Mouse (Mus musculus) kidney, embryonic 16.5 days (tissue): ENCODE results near the gene Fam169a. TPM values are rescaled to one million over a fixed set of nuclear protein-coding genes. Genes with fewer than 3 reads are reported as not detected.

Source experiments
- ATAC-seq: fragments of 200-750 bp; cut with Nextera tagmentation; 2 replicates; pipeline ENCODE4 v1.8.0; 2017; ENCODE audit warnings: moderate TSS enrichment; ENCODE audit not compliant: low FRiP score, low TSS enrichment
- H3K27ac ChIP-seq: fragments of 300-500 bp; sonication (generic); 2 replicates; pipeline ENCODE4 v1.5.1; 2014; ENCODE audit warnings: low read length
- H3K27me3 ChIP-seq: fragments of 300-500 bp; sonication (generic); 2 replicates; pipeline ENCODE4 v1.6.1; 2014; ENCODE audit warnings: low read length, control low read depth, mixed read lengths; ENCODE audit not compliant: insufficient read depth
- H3K36me3 ChIP-seq: fragments of 300-500 bp; sonication (generic); 2 replicates; pipeline ENCODE4 v1.6.1; 2014; ENCODE audit warnings: low read length, control low read depth, mixed read lengths; ENCODE audit not compliant: insufficient read depth
- H3K4me1 ChIP-seq: fragments of 300-500 bp; sonication (generic); 2 replicates; pipeline ENCODE4 v1.6.1; 2014; ENCODE audit warnings: low read length, control low read depth, mixed read lengths; ENCODE audit not compliant: insufficient read depth
- H3K4me2 ChIP-seq: fragments of 300-500 bp; sonication (generic); replicated peaks from 2 replicates; pipeline ENCODE4 v1.6.1; 2014; ENCODE audit warnings: low read depth, low read length
- H3K4me3 ChIP-seq: fragments of 300-500 bp; sonication (generic); 2 replicates; pipeline ENCODE4 v1.5.1; 2014; ENCODE audit warnings: mild to moderate bottlenecking, low read length
- H3K9ac ChIP-seq: fragments of 300-500 bp; sonication (generic); replicated peaks from 2 replicates; pipeline ENCODE4 v1.6.1; 2014; ENCODE audit warnings: low read length
- H3K9me3 ChIP-seq: fragments of 300-500 bp; sonication (generic); 2 replicates; pipeline ENCODE4 v1.6.1; 2016; ENCODE audit warnings: low read length, control low read depth
- WGBS: fragments of 180-500 bp; shearing (Covaris S2); extraction: QIAGEN DNeasy Blood & Tissue Kit; methylation state at CpG from one replicate; pipeline ENCODE4 v1.1.7; 2014; 5-methylcytosine and 5-hydroxymethylcytosine counted together
- polyA plus RNA-seq: library from polyadenylated mRNA; unstranded; fragments of >200 nt; fragmentation: Nextera tagmentation; extraction: Ambion mirVana; gene quantifications from 2 replicates; pipeline ENCODE4 v1.2.1, GENCODE M21; 2015

Gene Fam169a
- polyA plus RNA-seq = 2.3 and 2.4 TPM in 2 replicates

DNA sequence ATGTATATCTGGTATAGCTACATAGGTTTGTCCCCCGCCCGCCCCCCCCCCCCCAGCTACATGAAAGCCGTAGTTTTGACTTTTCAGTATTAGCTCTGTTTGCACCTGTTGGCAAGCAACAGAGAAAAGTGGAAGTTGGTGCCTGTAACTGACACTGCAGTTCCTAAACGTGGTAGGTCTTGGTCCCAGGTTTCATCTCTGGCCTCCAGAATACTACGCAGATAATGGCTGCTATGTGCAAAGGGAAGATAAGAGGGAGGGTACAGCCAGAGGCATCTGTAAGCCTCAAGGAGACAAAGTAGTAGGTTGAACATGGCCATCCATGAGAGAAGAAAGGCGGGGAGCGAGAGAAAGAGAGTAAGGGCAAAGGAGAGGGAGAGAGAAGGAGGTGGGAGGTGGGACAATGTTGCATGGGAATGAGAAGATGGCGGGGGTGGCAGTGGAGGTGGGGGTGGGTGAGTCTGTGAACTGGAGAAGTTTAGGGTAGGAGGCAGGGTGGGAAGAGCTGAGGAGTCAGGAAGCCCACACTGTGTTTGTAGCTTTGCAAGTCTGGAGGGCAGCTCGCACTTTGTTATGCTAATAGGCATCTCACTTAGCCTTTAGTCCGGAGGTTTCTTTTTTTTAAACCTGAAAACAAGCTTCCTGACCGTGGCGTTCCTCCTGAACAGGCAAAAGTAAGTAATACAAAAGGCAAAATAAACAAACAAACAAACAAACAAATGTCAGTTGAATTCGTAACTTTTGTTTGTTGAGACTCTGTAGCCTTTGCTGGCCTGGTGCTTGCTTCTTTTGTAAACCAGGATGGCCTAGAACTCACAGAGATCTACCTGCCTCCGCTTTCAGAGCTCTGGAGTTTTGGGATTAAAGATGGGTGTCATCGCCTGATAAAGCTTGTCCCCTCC is at the start of gene Fam169a:
Gene Fam169a, plus strand, starts transcription at position 638 of the 902 bp plus-strand sequence.
- H3K9ac ChIP-seq = no peak within 1 kb of the TSS
- no peak within 1 kb of the TSS for H3K27ac ChIP-seq
- no peak within 1 kb of the TSS for H3K4me3 ChIP-seq
- 0 out of 2 replicates have a peak, but pooled peaks cover 7% of the 10 kb centered on the region for H3K4me1 ChIP-seq
- H3K4me2 ChIP-seq = no peak within 1 kb of the TSS
- H3K36me3 ChIP-seq = no peaks in the 10 kb centered on the region
- 0 out of 2 replicates have a peak, but pooled peaks cover 3% of the 10 kb centered on the region for H3K9me3 ChIP-seq
- 64% methylated on average over 15 of the region's 15 CpGs for WGBS
- H3K27me3 ChIP-seq = peaks cover 16% of the 10 kb centered on the region; the same call in 1 of the 2 replicates
- ATAC-seq = no peak

DNA sequence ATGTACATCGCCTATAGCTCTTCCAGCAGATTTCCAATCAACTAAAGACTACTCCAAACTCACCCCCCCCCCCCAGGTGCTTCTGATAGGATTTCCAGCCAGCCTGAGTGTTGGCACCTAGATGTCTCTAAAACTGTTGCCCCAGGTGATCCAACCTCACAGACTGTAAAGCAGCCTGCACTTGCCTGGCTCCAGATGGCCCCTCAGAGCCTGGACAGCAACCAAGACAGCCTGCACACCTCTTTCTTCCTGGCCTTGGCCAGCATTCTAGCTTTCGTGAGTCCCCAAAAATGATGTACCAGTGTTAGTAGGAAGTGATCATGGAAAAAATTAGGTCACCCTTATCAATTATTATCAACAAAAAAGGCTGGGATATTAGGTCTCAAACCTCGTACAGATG is 49.4 kb upstream of the Fam169a start:
- Histone ChIP-seq H3K9me3 (0 out of 2 replicates have a peak, but pooled peaks cover 3% of the 10 kb centered on the region), H3K4me3 (no peak overlapping the region), H3K4me1 (no peaks in the 10 kb centered on the region), H3K27me3 (no peaks in the 10 kb centered on the region), H3K27ac (no peak overlapping the region), H3K4me2 (no peak overlapping the region), H3K36me3 (no peaks in the 10 kb centered on the region), H3K9ac (no peak overlapping the region)
- 90% methylated on average over 3 of the region's 3 CpGs for WGBS
- no peak for ATAC-seq

- 55% methylated on average over 5 of the region's 5 CpGs for WGBS
- Histone ChIP-seq H3K9ac (no peak overlapping the region), H3K27me3 (no peaks in the 10 kb centered on the region), H3K36me3 (no peaks in the 10 kb centered on the region), H3K4me3 (no peak overlapping the region), H3K9me3 (0 out of 2 replicates have a peak, but pooled peaks cover 3% of the 10 kb centered on the region), H3K4me2 (no peak overlapping the region), H3K27ac (no peak overlapping the region), H3K4me1 (no peaks in the 10 kb centered on the region)
- ATAC-seq = no peak
Observed at GRCm38 (mm10) chr13:97020122-97020521, 47.0 kb upstream of the Fam169a start.

DNA sequence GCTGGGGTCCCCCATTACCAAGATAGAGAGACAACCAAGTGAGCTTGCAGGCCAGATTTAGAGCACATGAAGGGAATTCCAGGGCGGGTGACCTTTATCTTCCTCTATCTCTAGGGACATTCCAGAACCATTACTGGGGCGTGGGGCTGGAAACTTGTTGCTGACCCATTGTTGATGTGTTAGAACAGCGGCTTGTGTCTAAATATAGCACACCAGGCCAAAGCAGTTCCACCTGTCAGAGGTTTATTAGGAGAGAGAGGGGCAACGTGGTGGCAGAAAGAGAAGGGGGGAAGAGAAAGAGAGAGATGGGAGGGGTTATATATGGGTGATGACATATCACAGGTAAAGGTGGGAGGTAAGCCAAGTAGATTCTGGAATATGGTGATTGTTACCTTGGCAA is 45.2 kb upstream of the Fam169a start:
- no peak for ATAC-seq
- Histone ChIP-seq H3K4me3 (no peak overlapping the region), H3K36me3 (no peaks in the 10 kb centered on the region), H3K4me1 (no peaks in the 10 kb centered on the region), H3K9me3 (0 out of 2 replicates have a peak, but pooled peaks cover 3% of the 10 kb centered on the region), H3K9ac (no peak overlapping the region), H3K27me3 (no peaks in the 10 kb centered on the region), H3K27ac (no peak overlapping the region), H3K4me2 (no peak overlapping the region)
- 49% methylated on average over 4 of the region's 4 CpGs for WGBS

DNA sequence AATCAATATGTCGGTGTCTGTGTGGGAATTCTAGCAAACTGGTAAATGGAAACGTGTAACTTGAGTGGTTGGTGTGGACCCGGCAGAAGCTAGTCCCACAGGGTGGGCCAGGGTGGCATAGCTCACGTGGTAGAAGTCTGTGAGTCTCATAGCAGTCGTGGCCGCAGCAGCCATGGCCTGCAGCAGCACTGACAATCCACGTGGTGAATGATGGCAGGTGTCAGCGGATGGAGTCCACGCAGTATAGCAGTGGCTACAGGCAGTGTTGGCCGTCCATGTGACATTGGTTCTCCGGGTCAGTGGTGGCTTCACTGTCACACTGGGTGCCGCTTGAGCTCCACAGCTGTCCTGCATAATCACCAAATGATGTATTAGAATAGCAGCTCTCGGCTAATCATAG is 37.0 kb upstream of the Fam169a start:
- no peaks in the 10 kb centered on the region for H3K27me3 ChIP-seq
- H3K9me3 ChIP-seq = no peaks in the 10 kb centered on the region
- no peak overlapping the region for H3K4me2 ChIP-seq
- no peak overlapping the region for H3K9ac ChIP-seq
- no peak overlapping the region for H3K4me3 ChIP-seq
- 88% methylated on average over 13 of the region's 13 CpGs for WGBS
- no peak overlapping the region for H3K27ac ChIP-seq
- ATAC-seq = no peak
- no peaks in the 10 kb centered on the region for H3K36me3 ChIP-seq
- no peaks in the 10 kb centered on the region for H3K4me1 ChIP-seq

GRCm38 (mm10) chr13:97034262-97034661 is 32.8 kb upstream of the Fam169a start, which contains the start of gene 1700029F12Rik:
TSS of gene 1700029F12Rik (minus strand) at chr13:97034362.
- 82% methylated on average over 2 of the region's 2 CpGs for WGBS
- no peaks in the 10 kb centered on the region for H3K36me3 ChIP-seq
- ATAC-seq = no peak

GRCm38 (mm10) chr13:97051158-97051557 is 15.9 kb upstream of the Fam169a start:
- H3K9me3 ChIP-seq = no peaks in the 10 kb centered on the region
- H3K27ac ChIP-seq = no peak overlapping the region
- H3K36me3 ChIP-seq = no peaks in the 10 kb centered on the region
- H3K9ac ChIP-seq = no peak overlapping the region
- H3K4me2 ChIP-seq = no peak overlapping the region
- no peaks in the 10 kb centered on the region for H3K4me1 ChIP-seq
- H3K27me3 ChIP-seq = no peaks in the 10 kb centered on the region
- 78% methylated on average over 6 of the region's 6 CpGs for WGBS
- H3K4me3 ChIP-seq = no peak overlapping the region
- ATAC-seq = no peak

More at GRCm38 (mm10) chr13:97034262-97034661, 32.8 kb upstream of the Fam169a start, which contains the start of gene 1700029F12Rik:
- Histone ChIP-seq H3K4me3 (no peak within 1 kb of the TSS), H3K27ac (no peak within 1 kb of the TSS), H3K9ac (no peak within 1 kb of the TSS), H3K27me3 (no peaks in the 10 kb centered on the region), H3K4me1 (no peaks in the 10 kb centered on the region), H3K4me2 (no peak within 1 kb of the TSS), H3K9me3 (no peaks in the 10 kb centered on the region)

- Histone ChIP-seq H3K27ac (no peak overlapping the region), H3K4me2 (no peak overlapping the region), H3K9me3 (no peaks in the 10 kb centered on the region), H3K4me3 (no peak overlapping the region), H3K9ac (no peak overlapping the region), H3K4me1 (no peaks in the 10 kb centered on the region), H3K27me3 (no peaks in the 10 kb centered on the region), H3K36me3 (no peaks in the 10 kb centered on the region)
- no peak for ATAC-seq
- whole genome bisulfite sequencing = 16% methylated on average over 11 of the region's 11 CpGs
Observed at GRCm38 (mm10) chr13:97052667-97053066, 14.4 kb upstream of the Fam169a start.

DNA sequence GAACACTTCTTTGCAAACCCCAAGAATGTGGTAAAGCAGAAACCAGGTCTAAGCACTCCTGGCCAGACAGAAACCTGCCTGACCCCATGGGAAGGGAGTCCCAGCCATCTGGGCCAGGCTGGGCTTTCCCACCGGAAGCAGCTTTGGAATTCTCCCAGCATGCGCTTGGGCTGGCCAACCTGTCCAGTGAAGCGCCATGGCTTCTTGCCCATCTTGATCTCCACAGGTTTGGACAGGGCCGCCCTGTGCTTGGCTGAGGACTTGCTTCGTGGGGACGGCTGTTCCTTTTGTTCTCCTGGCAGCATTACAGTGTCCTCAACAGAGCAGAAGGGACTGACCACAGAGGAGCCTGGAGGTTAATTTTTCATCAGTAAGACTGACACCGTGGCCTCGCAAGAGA is 13.2 kb upstream of the Fam169a start:
- H3K9ac ChIP-seq = no peak overlapping the region
- ATAC-seq = no peak
- H3K4me1 ChIP-seq = no peaks in the 10 kb centered on the region
- no peak overlapping the region for H3K27ac ChIP-seq
- no peaks in the 10 kb centered on the region for H3K36me3 ChIP-seq
- H3K4me3 ChIP-seq = no peak overlapping the region
- no peaks in the 10 kb centered on the region for H3K9me3 ChIP-seq
- WGBS = 68% methylated on average over 8 of the region's 8 CpGs
- H3K27me3 ChIP-seq = no peaks in the 10 kb centered on the region
- no peak overlapping the region for H3K4me2 ChIP-seq

DNA sequence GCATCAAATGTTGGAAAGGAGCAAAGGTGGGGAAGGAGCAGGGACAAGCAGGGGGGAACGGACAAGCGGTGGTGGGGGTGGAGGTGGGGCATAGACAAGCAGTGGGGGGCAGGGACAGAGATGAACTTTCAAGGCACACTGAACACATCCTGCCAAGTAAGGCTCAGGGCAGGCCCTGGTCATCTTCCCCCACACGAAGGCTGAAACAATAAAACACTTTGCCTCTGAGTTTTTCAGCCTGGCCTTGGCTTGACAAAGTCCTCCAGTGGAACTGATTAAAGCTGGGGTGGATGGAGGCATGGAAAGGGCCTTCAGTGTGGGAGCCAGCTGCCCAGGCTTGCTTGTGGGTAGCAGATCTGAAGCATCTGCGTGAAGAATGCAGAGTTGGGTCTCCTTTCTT is 9.3 kb upstream of the Fam169a start:
- 34% methylated on average over 4 of the region's 4 CpGs for WGBS
- ATAC-seq = no peak
- H3K4me2 ChIP-seq = no peak overlapping the region

More for the DNA sequence above, 9.3 kb upstream of the Fam169a start:
- Histone ChIP-seq H3K9ac (no peak overlapping the region), H3K27me3 (no peaks in the 10 kb centered on the region), H3K4me1 (no peaks in the 10 kb centered on the region), H3K4me3 (no peak overlapping the region), H3K9me3 (no peaks in the 10 kb centered on the region), H3K36me3 (no peaks in the 10 kb centered on the region), H3K27ac (no peak overlapping the region)
